Mouse (Mus musculus): ENCODE measurements at regions not wholly inside any gene's neighbourhood (a gene's known extent, or its start where the extent isn't known, plus 50 kb on each side); places are given as distances from the start of the nearest gene placed in this dataset.

- TF ChIP-seq CTCF (conservative IDR thresholded peaks at IDR 0.05), result no peak
- Histone ChIP-seq H3K27ac (peak overlapping the region; percentile 87), H3K4me3 (no peak overlapping the region)
- DNase-seq (ENCODE audit: low spot score in 2 of 2), result no peak
Observed at GRCm38 (mm10) chr14:102902236-102902635, 80.2 kb downstream of the Kctd12 start.

GRCm38 (mm10) chr14:102898445-102898844 is 84.0 kb downstream of the Kctd12 start:
- Histone ChIP-seq H3K27ac (no peak overlapping the region), H3K4me3 (no peak overlapping the region)
- peak in 1 of 2 experiments; percentile 47 for DNase-seq (ENCODE audit: low spot score in 2 of 2)
- no peak for TF ChIP-seq CTCF (conservative IDR thresholded peaks at IDR 0.05)

GRCm38 (mm10) chr14:102897039-102897438 is 85.4 kb downstream of the Kctd12 start:
- Histone ChIP-seq H3K27ac (no peak overlapping the region), H3K4me3 (no peak overlapping the region)
- no peak for TF ChIP-seq CTCF (conservative IDR thresholded peaks at IDR 0.05)
- no peak for DNase-seq (ENCODE audit: low spot score in 2 of 2)

GRCm38 (mm10) chr14:102896527-102896926 is 85.9 kb downstream of the Kctd12 start:
- TF ChIP-seq CTCF (conservative IDR thresholded peaks at IDR 0.05), result no peak

GRCm38 (mm10) chr14:102893241-102893640 is 89.2 kb downstream of the Kctd12 start:
- Histone ChIP-seq H3K4me3 (no peak overlapping the region), H3K27ac (peak overlapping the region; percentile 47; the same call in 1 of the 2 replicates)
- DNase-seq (ENCODE audit: low spot score in 2 of 2), result no peak
- no peak for TF ChIP-seq CTCF (conservative IDR thresholded peaks at IDR 0.05)

More at GRCm38 (mm10) chr14:102896527-102896926, 85.9 kb downstream of the Kctd12 start:
- Histone ChIP-seq H3K4me3 (no peak overlapping the region), H3K27ac (no peak overlapping the region)
- DNase-seq (ENCODE audit: low spot score in 2 of 2), result no peak

GRCm38 (mm10) chr14:102891552-102891951 is 90.9 kb downstream of the Kctd12 start:
- no peak overlapping the region for H3K27ac ChIP-seq
- no peak for TF ChIP-seq CTCF (conservative IDR thresholded peaks at IDR 0.05)
- no peak for DNase-seq (ENCODE audit: low spot score in 2 of 2)
- H3K4me3 ChIP-seq, result no peak overlapping the region

GRCm38 (mm10) chr14:102885240-102885598 is 97.2 kb downstream of the Kctd12 start:
- DNase-seq (ENCODE audit: low spot score in 2 of 2), result no peak
- Histone ChIP-seq H3K4me3 (no peak overlapping the region), H3K27ac (peak overlapping the region; percentile 87)
- no peak for TF ChIP-seq CTCF (conservative IDR thresholded peaks at IDR 0.05)

- TF ChIP-seq CTCF (conservative IDR thresholded peaks at IDR 0.05), result no peak
- Histone ChIP-seq H3K27ac (peak overlapping the region; percentile 87), H3K4me3 (no peak overlapping the region)
- DNase-seq (ENCODE audit: low spot score in 2 of 2), result peak; percentile 34 to 47
Observed at GRCm38 (mm10) chr14:102884539-102885239, 97.7 kb downstream of the Kctd12 start.

GRCm38 (mm10) chr14:102883344-102884122 is 98.9 kb downstream of the Kctd12 start:
- TF ChIP-seq CTCF (conservative IDR thresholded peaks at IDR 0.05), result no peak
- Histone ChIP-seq H3K27ac (peak overlapping the region; percentile 87), H3K4me3 (no peak overlapping the region)
- DNase-seq (ENCODE audit: low spot score in 2 of 2), result peak; percentile 27 to 36

GRCm38 (mm10) chr14:102882281-102882680 is 100.2 kb downstream of the Kctd12 start:
- no peak for TF ChIP-seq CTCF (conservative IDR thresholded peaks at IDR 0.05)
- no peak for DNase-seq (ENCODE audit: low spot score in 2 of 2)
- Histone ChIP-seq H3K4me3 (no peak overlapping the region), H3K27ac (peak overlapping the region; percentile 87)

- no peak overlapping the region; the same call in 1 of the 2 replicates for H3K27ac ChIP-seq
- no peak overlapping the region for H3K4me3 ChIP-seq
- TF ChIP-seq CTCF (conservative IDR thresholded peaks at IDR 0.05), result no peak
- no peak for DNase-seq (ENCODE audit: low spot score in 2 of 2)
Observed at GRCm38 (mm10) chr14:102880658-102881083, 101.8 kb downstream of the Kctd12 start.

- peak overlapping the region; percentile 15; the same call in 1 of the 2 replicates for H3K27ac ChIP-seq
- no peak for TF ChIP-seq CTCF (conservative IDR thresholded peaks at IDR 0.05)
- no peak overlapping the region for H3K4me3 ChIP-seq
- DNase-seq (ENCODE audit: low spot score in 2 of 2), result no peak
Observed at GRCm38 (mm10) chr14:102878572-102878971, 103.9 kb downstream of the Kctd12 start.

GRCm38 (mm10) chr14:102868160-102868559 is 114.3 kb downstream of the Kctd12 start:
- no peak for TF ChIP-seq CTCF (conservative IDR thresholded peaks at IDR 0.05)
- no peak for DNase-seq (ENCODE audit: low spot score in 2 of 2)
- no peak overlapping the region for H3K4me3 ChIP-seq
- H3K27ac ChIP-seq, result no peak overlapping the region

All from layer of hippocampus, adult 2 months (tissue).